Mouse (Mus musculus) embryonic fibroblast, embryonic 13.5 days (primary cell): ENCODE results near the gene Zfp13. TPM values are rescaled to one million over a fixed set of nuclear protein-coding genes. Genes with fewer than 3 reads are reported as not detected.
"Not testable (repeated sequence)": the region's sequence is repeated elsewhere in the genome, so short reads cannot be mapped to it uniquely, and the experiment has no call there.

Experiments
- H3K27ac ChIP-seq: 2 replicates; pipeline ENCODE4 v1.5.1; 2012; ENCODE audit warnings: low read length, control low read depth, inconsistent platforms; ENCODE audit not compliant: insufficient read depth
- H3K4me1 ChIP-seq: 2 replicates; pipeline ENCODE4 v1.6.1; 2011; ENCODE audit warnings: low read length; ENCODE audit not compliant: control insufficient read depth, insufficient read depth
- H3K4me3 ChIP-seq: 2 replicates; pipeline ENCODE4 v1.5.1; 2011; ENCODE audit warnings: mild to moderate bottlenecking, control low read depth, low read length; ENCODE audit not compliant: insufficient read depth
- CTCF ChIP-seq: IDR thresholded peaks from 2 replicates; pipeline ENCODE4 v1.5.1; 2011; ENCODE audit warnings: mild to moderate bottlenecking, control low read depth, low read length, moderate library complexity, borderline replicate concordance; ENCODE audit not compliant: insufficient read depth
- POLR2A ChIP-seq: IDR thresholded peaks from 2 replicates; pipeline ENCODE4 v1.6.1; 2011; ENCODE audit warnings: low read depth, mild to moderate bottlenecking, control low read depth, low read length, moderate library complexity
- polyA plus RNA-seq: library from polyadenylated mRNA; stranded (reverse); fragments of >200 nt; gene quantifications from 2 replicates; pipeline ENCODE4 v1.2.4, GENCODE M21; 2011; ENCODE audit warnings: low read depth; ENCODE audit not compliant: missing spikeins, insufficient read length

The Zfp13 gene
- polyA plus RNA-seq, 1 experiment, result 8.1 TPM

DNA sequence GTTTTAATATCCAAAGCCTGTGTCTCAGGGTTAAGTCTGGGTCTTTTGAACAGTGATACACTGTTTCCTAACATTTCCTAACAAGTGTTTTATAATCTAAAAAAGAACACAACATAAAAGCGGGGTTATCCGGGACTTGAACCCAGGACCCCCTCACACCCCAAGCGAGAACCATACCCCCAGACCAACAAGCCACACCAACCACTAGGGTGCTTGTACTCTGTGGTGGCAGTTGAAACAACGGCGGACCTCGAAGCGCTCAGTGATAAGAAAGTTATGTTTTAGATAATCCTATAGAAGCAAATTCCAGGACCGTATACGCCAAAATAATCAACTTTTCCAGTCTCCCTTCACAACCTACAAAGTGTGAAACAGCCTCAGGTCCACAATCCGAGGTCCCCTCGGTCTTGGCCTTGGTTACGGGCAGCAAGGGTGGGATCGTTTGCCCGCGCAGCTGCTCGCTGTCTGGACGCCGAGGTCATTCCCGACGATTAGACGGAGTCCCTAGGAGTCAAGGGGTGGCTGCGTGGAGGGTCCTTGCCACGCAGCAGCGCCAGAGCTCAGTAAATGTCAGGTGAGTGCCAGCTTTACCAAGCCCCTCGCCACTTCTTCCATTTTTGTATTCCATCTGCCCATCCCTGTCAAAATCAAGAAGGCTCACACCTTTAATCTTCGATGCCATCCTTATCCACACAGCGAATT, 61.6 kb downstream of the Zfp13 start:
- H3K4me1 ChIP-seq, result no peaks in the 10 kb centered on the region
- peak overlapping the region; percentile 34 for H3K4me3 ChIP-seq
- TF ChIP-seq CTCF (no peak), POLR2A (no peak)

GRCm38 (mm10) chr17:23535046-23535788, 64.1 kb downstream of the Zfp13 start:
- H3K27ac ChIP-seq, H3K4me3 ChIP-seq, H3K4me1 ChIP-seq: not testable (repeated sequence)

More for the DNA sequence above, 61.6 kb downstream of the Zfp13 start:
- H3K27ac ChIP-seq, result no peak overlapping the region

GRCm38 (mm10) chr17:23533591-23534490, 65.4 kb downstream of the Zfp13 start:
- not testable (repeated sequence) for H3K27ac ChIP-seq, H3K4me1 ChIP-seq
- H3K4me3 ChIP-seq, result peak overlapping the region; percentile 22; the same call in 1 of the 2 replicates

GRCm38 (mm10) chr17:23531408-23531807, 67.9 kb downstream of the Zfp13 start:
- not testable (repeated sequence) for H3K4me3 ChIP-seq, H3K4me1 ChIP-seq, H3K27ac ChIP-seq

Other genes with a start within 250 kb of the Zfp13 start
- not detected in 2 replicates for gene Vmn2r116, start 214.9 kb downstream of the Zfp13 start, polyA plus RNA-seq
- gene Vmn2r117, start 119.8 kb downstream of the Zfp13 start, polyA plus RNA-seq, result not detected in 2 replicates
- 6.5 TPM in 2 replicates for gene Zfp213, start 35.2 kb downstream of the Zfp13 start, polyA plus RNA-seq
- not detected in 2 replicates for gene Zscan10, start 1.4 kb upstream of the Zfp13 start, polyA plus RNA-seq
- 0.30 and 0.50 TPM in 2 replicates for gene Mmp25, start 45.8 kb upstream of the Zfp13 start, polyA plus RNA-seq
- gene Bicdl2, start 61.0 kb upstream of the Zfp13 start, polyA plus RNA-seq, result not detected in 2 replicates
- gene Hcfc1r1, start 74.1 kb upstream of the Zfp13 start, polyA plus RNA-seq, result 146 and 164 TPM in 2 replicates
- gene Thoc6, start 74.4 kb upstream of the Zfp13 start, polyA plus RNA-seq, result 15.7 and 20.1 TPM in 2 replicates
- 126 and 221 TPM in 2 replicates for gene Tnfrsf12a, start 78.0 kb upstream of the Zfp13 start, polyA plus RNA-seq
- gene Cldn6, start 79.8 kb upstream of the Zfp13 start, polyA plus RNA-seq, result not detected in 2 replicates
- not detected in 2 replicates for gene Cldn9, start 84.5 kb upstream of the Zfp13 start, polyA plus RNA-seq
- not detected in 2 replicates for gene 1520401A03Rik, start 123.3 kb upstream of the Zfp13 start, polyA plus RNA-seq
- gene Pkmyt1, start 126.8 kb upstream of the Zfp13 start, polyA plus RNA-seq, result 9.2 and 10.9 TPM in 2 replicates
- 5.1 and 6.3 TPM in 2 replicates for gene Paqr4, start 141.4 kb upstream of the Zfp13 start, polyA plus RNA-seq
- gene Kremen2, start 146.3 kb upstream of the Zfp13 start, polyA plus RNA-seq, result not detected in 2 replicates
- 29.3 and 33.0 TPM in 2 replicates for gene Flywch1, start 172.1 kb upstream of the Zfp13 start, polyA plus RNA-seq
- gene Flywch2, start 186.6 kb upstream of the Zfp13 start, polyA plus RNA-seq, result 2.2 and 2.8 TPM in 2 replicates
- gene Srrm2, start 191.0 kb upstream of the Zfp13 start, polyA plus RNA-seq, result 264 and 303 TPM in 2 replicates
- 303 and 364 TPM in 2 replicates for gene Elob, start 229.6 kb upstream of the Zfp13 start, polyA plus RNA-seq
- gene Prss33, start 236.6 kb upstream of the Zfp13 start, polyA plus RNA-seq, result not detected in 2 replicates
- not detected in 2 replicates for gene Prss32, start 244.4 kb upstream of the Zfp13 start, polyA plus RNA-seq
- not detected in 2 replicates for gene Prss41, start 244.7 kb upstream of the Zfp13 start, polyA plus RNA-seq